Mouse (Mus musculus): ENCODE data around the gene Lmnb2. TPM values are rescaled to one million over a fixed set of nuclear protein-coding genes. Genes with fewer than 3 reads are reported as not detected.

The Lmnb2 gene
- polyA plus RNA-seq, 1 experiment = 23.6 TPM

- no peak for TF ChIP-seq POLR2A (IDR thresholded peaks at IDR 0.05; ENCODE audit: extremely low read depth, insufficient read depth, low read length)
- TF ChIP-seq CTCF (IDR thresholded peaks at IDR 0.05; ENCODE audit: extremely low read depth, insufficient read depth, low read length) = no peak
- no peaks in the 10 kb centered on the region for H3K4me1 ChIP-seq (ENCODE audit: control insufficient read depth, insufficient read depth, low read length)
- H3K4me3 ChIP-seq (ENCODE audit: insufficient read depth, low read length) = no peak overlapping the region
- H3K27ac ChIP-seq (ENCODE audit: insufficient read depth, low read length) = no peak overlapping the region
Observed at GRCm38 (mm10) chr10:80957791-80958190, 39.7 kb upstream of the Lmnb2 start.

- Histone ChIP-seq H3K27ac (ENCODE audit: insufficient read depth, low read length) (no peak overlapping the region), H3K4me3 (ENCODE audit: insufficient read depth, low read length) (no peak overlapping the region), H3K4me1 (ENCODE audit: control insufficient read depth, insufficient read depth, low read length) (no peaks in the 10 kb centered on the region)
- TF ChIP-seq CTCF (IDR thresholded peaks at IDR 0.05; ENCODE audit: extremely low read depth, insufficient read depth, low read length) (no peak), POLR2A (IDR thresholded peaks at IDR 0.05; ENCODE audit: extremely low read depth, insufficient read depth, low read length) (no peak)
Observed at GRCm38 (mm10) chr10:80956901-80957300, 38.9 kb upstream of the Lmnb2 start.

- H3K4me1 ChIP-seq (ENCODE audit: control insufficient read depth, insufficient read depth, low read length) = no peaks in the 10 kb centered on the region
- no peak overlapping the region for H3K27ac ChIP-seq (ENCODE audit: insufficient read depth, low read length)
- TF ChIP-seq CTCF (IDR thresholded peaks at IDR 0.05; ENCODE audit: extremely low read depth, insufficient read depth, low read length) = no peak
- TF ChIP-seq POLR2A (IDR thresholded peaks at IDR 0.05; ENCODE audit: extremely low read depth, insufficient read depth, low read length) = no peak
- no peak overlapping the region for H3K4me3 ChIP-seq (ENCODE audit: insufficient read depth, low read length)
Observed at GRCm38 (mm10) chr10:80956385-80956784, 38.3 kb upstream of the Lmnb2 start.

GRCm38 (mm10) chr10:80955536-80955935 is 37.5 kb upstream of the Lmnb2 start:
- Histone ChIP-seq H3K27ac (ENCODE audit: insufficient read depth, low read length) (no peak overlapping the region), H3K4me3 (ENCODE audit: insufficient read depth, low read length) (no peak overlapping the region), H3K4me1 (ENCODE audit: control insufficient read depth, insufficient read depth, low read length) (no peaks in the 10 kb centered on the region)
- TF ChIP-seq CTCF (IDR thresholded peaks at IDR 0.05; ENCODE audit: extremely low read depth, insufficient read depth, low read length) (peak; percentile 91), POLR2A (IDR thresholded peaks at IDR 0.05; ENCODE audit: extremely low read depth, insufficient read depth, low read length) (no peak)

GRCm38 (mm10) chr10:80954843-80955242 is 36.8 kb upstream of the Lmnb2 start:
- TF ChIP-seq POLR2A (IDR thresholded peaks at IDR 0.05; ENCODE audit: extremely low read depth, insufficient read depth, low read length) (no peak), CTCF (IDR thresholded peaks at IDR 0.05; ENCODE audit: extremely low read depth, insufficient read depth, low read length) (no peak)
- Histone ChIP-seq H3K27ac (ENCODE audit: insufficient read depth, low read length) (no peak overlapping the region), H3K4me3 (ENCODE audit: insufficient read depth, low read length) (no peak overlapping the region), H3K4me1 (ENCODE audit: control insufficient read depth, insufficient read depth, low read length) (no peaks in the 10 kb centered on the region)

GRCm38 (mm10) chr10:80954415-80954814 is 36.4 kb upstream of the Lmnb2 start:
- Histone ChIP-seq H3K4me1 (ENCODE audit: control insufficient read depth, insufficient read depth, low read length) (no peaks in the 10 kb centered on the region), H3K4me3 (ENCODE audit: insufficient read depth, low read length) (no peak overlapping the region), H3K27ac (ENCODE audit: insufficient read depth, low read length) (no peak overlapping the region)
- no peak for TF ChIP-seq POLR2A (IDR thresholded peaks at IDR 0.05; ENCODE audit: extremely low read depth, insufficient read depth, low read length)

- H3K4me1 ChIP-seq (ENCODE audit: control insufficient read depth, insufficient read depth, low read length) = no peaks in the 10 kb centered on the region
- no peak overlapping the region for H3K4me3 ChIP-seq (ENCODE audit: insufficient read depth, low read length)
- TF ChIP-seq POLR2A (IDR thresholded peaks at IDR 0.05; ENCODE audit: extremely low read depth, insufficient read depth, low read length) (no peak), CTCF (IDR thresholded peaks at IDR 0.05; ENCODE audit: extremely low read depth, insufficient read depth, low read length) (no peak)
- no peak overlapping the region for H3K27ac ChIP-seq (ENCODE audit: insufficient read depth, low read length)
Observed at GRCm38 (mm10) chr10:80952449-80952848, 34.4 kb upstream of the Lmnb2 start.

GRCm38 (mm10) chr10:80951761-80952390 is 33.8 kb upstream of the Lmnb2 start:
- TF ChIP-seq POLR2A (IDR thresholded peaks at IDR 0.05; ENCODE audit: extremely low read depth, insufficient read depth, low read length) (no peak), CTCF (IDR thresholded peaks at IDR 0.05; ENCODE audit: extremely low read depth, insufficient read depth, low read length) (no peak)
- Histone ChIP-seq H3K4me3 (ENCODE audit: insufficient read depth, low read length) (no peak overlapping the region), H3K27ac (ENCODE audit: insufficient read depth, low read length) (no peak overlapping the region), H3K4me1 (ENCODE audit: control insufficient read depth, insufficient read depth, low read length) (no peaks in the 10 kb centered on the region)

- no peak for TF ChIP-seq POLR2A (IDR thresholded peaks at IDR 0.05; ENCODE audit: extremely low read depth, insufficient read depth, low read length)
- no peak for TF ChIP-seq CTCF (IDR thresholded peaks at IDR 0.05; ENCODE audit: extremely low read depth, insufficient read depth, low read length)
- Histone ChIP-seq H3K4me1 (ENCODE audit: control insufficient read depth, insufficient read depth, low read length) (no peaks in the 10 kb centered on the region), H3K4me3 (ENCODE audit: insufficient read depth, low read length) (no peak overlapping the region), H3K27ac (ENCODE audit: insufficient read depth, low read length) (no peak overlapping the region)
Observed at GRCm38 (mm10) chr10:80950314-80950713, 32.3 kb upstream of the Lmnb2 start.

GRCm38 (mm10) chr10:80949081-80949480 is 31.0 kb upstream of the Lmnb2 start:
- TF ChIP-seq POLR2A (IDR thresholded peaks at IDR 0.05; ENCODE audit: extremely low read depth, insufficient read depth, low read length) = no peak
- TF ChIP-seq CTCF (IDR thresholded peaks at IDR 0.05; ENCODE audit: extremely low read depth, insufficient read depth, low read length) = no peak
- Histone ChIP-seq H3K4me1 (ENCODE audit: control insufficient read depth, insufficient read depth, low read length) (no peaks in the 10 kb centered on the region), H3K4me3 (ENCODE audit: insufficient read depth, low read length) (no peak overlapping the region), H3K27ac (ENCODE audit: insufficient read depth, low read length) (no peak overlapping the region)
